Mouse (Mus musculus) left cerebral cortex, postnatal 10 days (tissue): ENCODE results near the gene Hoxa4. TPM values are rescaled to one million over a fixed set of nuclear protein-coding genes. Genes with fewer than 3 reads are reported as not detected.
A peak's percentile ranks its signal among the peaks of the same experiment; 100 is the strongest.

Source experiments
- DNase-seq, 2 experiments: peaks; one replicate each; pipeline ENCODE4 v3.0.0; 2021 to 2022; ENCODE audit warnings: low spot score in 2 of 2, mixed read lengths in 1 of 2; ENCODE audit errors: extremely low spot score in 1 of 2
- intact Hi-C: fragments of 180-260 bp; cut with DNase I; formaldehyde crosslinking; loops from one replicate; pipeline ENCODE4 v1.15.1; 2025
- total RNA-seq, 2 experiments: library from RNA; stranded (reverse); gene quantifications; 2 replicates each; pipeline ENCODE4 v1.2.3; 2021

The Hoxa4 gene
- total RNA-seq, 2 experiments from 2014 or later, result not detected

- DNase-seq, result no peak
- intact Hi-C loops, result no loop called here
Observed at GRCm38 (mm10) chr6:52208072-52208867, 16.7 kb upstream of the Hoxa4 start, which contains the start of gene Hoxa6. Gene Hoxa6, minus strand, starts transcription at chr6:52208722.

- intact Hi-C loops, result no loop called here
- DNase-seq, result no peak
Observed at GRCm38 (mm10) chr6:52207684-52207976, 16.1 kb upstream of the Hoxa4 start.

- DNase-seq, result no peak
- intact Hi-C loops, result no loop called here
Observed at GRCm38 (mm10) chr6:52206882-52207683, 15.5 kb upstream of the Hoxa4 start.

DNA sequence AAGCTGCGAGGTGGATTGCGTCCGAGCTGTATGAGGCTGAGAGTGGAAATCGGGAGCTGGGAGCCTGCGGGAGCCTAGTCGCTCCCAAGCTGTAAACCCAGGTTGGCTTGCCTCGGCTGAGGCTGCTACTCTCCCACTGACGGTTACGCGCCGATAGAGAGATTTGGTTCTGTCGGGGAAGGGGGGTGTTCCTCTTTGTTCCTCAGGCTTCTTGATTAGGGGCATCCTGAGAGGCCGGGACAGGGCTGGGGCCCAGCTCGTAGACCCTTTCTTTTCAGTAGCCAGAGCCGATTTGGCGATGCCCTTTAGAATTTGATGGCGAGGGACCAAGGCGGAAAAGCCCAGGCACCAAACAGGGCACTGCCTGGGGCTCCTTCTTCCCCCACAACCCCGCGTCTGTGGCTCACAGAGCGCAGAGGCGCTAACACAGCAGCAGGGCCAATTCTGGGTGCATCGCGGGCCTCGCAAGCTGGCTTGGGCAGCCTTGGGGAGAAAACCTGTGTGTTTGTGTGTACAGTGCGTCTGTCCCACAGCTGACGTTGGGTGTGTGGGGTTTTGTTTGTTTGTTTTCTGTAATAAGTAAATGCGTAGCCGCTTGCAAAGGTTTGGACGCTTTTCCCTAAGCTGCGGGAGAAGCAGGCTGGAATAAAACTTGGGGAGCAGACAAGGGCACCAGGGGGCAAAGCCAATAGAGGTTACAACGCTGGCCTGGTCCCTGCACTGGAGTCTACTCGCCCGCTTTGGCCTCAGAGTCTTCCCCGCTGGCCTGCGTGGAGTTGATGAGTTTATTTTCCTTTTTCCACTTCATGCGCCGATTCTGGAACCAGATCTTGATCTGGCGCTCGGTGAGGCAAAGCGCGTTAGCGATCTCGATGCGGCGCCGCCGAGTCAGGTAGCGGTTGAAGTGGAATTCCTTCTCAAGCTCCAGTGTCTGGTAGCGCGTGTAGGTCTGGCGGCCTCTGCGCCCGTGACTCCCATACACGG is 14.4 kb upstream of the Hoxa4 start:
- intact Hi-C loops, result no loop called here
- DNase-seq, result no peak

GRCm38 (mm10) chr6:52205221-52205620 is 13.7 kb upstream of the Hoxa4 start:
- intact Hi-C loops, result no loop called here
- DNase-seq, result no peak

DNA sequence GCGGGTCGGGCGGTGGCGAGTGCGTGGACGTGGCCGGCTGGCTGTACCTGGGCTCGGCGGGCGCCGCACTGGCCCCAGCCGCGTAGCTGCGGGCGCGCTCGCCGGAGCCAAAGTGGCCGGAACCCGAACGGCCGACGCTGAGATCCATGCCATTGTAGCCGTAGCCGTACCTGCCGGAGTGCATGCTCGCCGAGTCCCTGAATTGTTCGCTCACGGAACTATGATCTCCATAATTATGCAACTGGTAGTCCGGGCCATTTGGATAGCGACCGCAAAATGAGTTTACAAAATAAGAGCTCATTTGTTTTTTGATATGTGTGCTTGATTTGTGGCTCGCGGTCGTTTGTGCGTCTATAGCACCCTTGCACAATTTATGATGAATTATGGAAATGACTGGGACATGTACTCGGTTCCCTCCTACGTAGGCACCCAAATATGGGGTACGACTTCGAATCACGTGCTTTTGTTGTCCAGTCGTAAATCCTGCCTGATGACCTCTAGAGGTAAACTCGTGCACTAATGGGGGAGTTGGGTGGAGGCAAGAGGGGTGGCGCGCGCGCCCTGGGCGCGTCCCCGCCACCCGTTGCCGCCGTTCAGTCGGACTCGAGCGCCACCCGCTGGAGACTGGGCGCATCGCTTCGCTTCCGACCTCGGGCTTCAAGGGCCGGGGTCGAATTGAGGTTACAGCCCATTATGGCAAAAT is 12.6 kb upstream of the Hoxa4 start, which contains the start of gene Hoxa5:
Gene Hoxa5 (minus strand): TSS at position 538 of the 703 bp plus-strand sequence.
- intact Hi-C loops, result no loop called here
- DNase-seq, result no peak

DNA sequence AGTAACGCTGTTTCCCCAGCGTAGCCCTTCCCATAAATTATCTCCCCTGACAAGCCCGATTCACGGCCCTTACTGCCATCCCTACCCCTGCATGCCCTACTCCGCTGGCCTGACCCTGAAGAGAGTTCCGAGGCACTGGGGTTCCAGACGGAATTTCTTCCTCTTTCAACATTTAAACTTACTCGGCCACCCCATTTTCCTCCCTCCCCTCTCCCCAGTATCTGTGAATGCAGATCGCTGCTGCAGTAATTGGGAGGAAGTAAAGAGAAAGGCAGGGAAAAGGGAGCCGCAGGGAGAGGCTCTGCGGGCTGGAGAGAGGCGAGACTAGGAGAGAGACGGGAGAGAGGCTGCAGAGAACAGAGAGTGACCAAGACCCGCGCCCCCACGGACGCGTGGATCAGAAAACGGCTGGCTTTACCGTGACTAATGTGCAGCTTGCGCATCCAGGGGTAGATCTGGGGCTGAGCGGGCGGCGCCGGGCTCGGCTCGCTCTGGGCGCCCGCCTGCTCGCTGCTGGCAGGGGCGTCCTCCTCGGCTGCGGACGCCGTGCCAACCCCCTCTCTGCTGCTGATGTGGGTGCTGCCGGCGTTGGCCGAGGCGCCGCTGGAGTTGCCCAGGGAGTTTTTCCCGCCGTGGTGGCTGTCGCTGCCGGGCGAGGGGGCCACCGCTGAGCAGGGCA is 12.0 kb upstream of the Hoxa4 start:
- intact Hi-C loops, result no loop called here

GRCm38 (mm10) chr6:52203121-52203370 is 11.5 kb upstream of the Hoxa4 start:
- intact Hi-C loops, result no loop called here
- no peak for DNase-seq

More for the DNA sequence above, 12.0 kb upstream of the Hoxa4 start:
- no peak for DNase-seq

DNA sequence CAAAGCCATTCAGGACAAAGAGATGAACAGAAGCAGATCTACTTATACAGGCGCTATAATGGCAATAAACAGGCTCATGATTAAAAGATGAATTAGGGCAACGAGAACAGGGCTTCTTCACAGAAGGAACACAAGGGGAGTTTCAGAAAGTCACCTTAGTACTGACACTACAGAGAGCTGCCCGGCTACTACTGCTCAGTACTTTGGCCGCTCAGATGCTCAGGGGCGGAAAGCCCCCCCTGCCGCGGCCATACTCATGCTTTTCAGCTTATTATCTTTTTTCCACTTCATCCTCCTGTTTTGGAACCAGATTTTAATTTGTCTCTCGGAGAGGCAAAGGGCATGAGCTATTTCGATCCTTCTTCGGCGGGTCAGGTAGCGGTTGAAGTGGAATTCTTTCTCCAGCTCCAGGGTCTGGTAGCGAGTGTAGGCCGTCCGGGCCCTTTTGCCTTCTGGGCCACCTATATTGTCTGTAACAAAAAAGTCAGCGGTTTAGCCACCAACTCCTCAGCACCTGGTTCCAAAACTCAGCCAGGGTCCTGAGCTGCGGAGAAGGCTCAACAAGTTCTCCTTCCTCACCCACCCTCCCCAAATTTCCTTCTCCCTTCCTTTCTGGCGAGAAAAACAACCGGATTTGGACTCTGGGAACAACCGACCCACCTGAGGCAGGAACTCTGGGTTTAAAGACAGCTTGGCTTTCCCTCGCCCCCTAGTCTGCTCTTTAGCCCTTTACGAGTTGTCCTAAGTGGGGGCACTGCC is 11.0 kb upstream of the Hoxa4 start:
- intact Hi-C loops, result no loop called here
- DNase-seq, result no peak

DNA sequence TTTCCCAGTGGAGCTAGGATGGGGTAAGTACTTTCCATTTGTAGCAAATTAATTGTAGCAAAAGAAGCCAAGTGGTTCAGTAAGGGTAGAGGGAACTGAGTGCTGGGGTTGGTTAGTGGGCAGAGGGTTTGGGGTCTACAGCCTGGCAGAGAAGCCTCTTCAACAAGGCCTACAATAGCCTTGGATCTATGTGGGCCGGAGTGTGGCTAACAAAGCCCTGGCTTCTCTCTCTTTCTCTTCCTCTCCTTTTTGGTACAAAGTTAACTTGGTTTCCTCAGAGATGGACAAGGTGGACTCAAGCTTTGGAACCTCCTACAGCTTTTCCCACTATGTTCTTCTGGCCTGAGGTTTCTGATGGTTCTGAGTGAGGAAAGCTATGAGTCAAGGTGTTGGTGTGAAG is 9.7 kb upstream of the Hoxa4 start:
- no peak for DNase-seq
- intact Hi-C loops, result no loop called here

DNA sequence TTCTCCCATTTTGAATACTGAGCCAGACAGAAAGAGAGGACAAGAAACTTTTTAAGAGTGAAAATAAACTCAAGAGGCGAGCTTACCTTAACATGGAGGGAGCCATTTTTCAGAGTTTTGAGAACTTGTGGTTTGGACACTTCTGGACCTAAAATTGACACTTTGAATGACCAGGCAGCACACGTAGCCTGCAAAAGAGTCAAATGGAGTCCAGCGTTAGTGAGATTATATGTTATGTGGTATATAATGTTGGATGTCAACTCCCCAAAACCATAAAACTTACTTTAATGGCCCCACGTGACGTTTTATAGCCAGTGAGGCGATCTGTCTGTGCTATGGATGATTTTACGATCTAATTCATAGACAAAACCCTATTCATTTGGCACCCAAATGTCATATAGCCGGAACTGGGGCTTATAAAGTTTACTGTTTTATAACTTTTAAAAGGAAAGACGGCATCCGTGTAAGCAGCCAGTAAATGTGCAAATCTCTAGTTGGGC is 9.2 kb upstream of the Hoxa4 start:
- intact Hi-C loops, result no loop called here
- no peak for DNase-seq

GRCm38 (mm10) chr6:52200073-52200750 is 8.7 kb upstream of the Hoxa4 start:
- DNase-seq, result no peak
- intact Hi-C loops, result no loop called here

- intact Hi-C loops, result loop anchor here (5.0 kb wide), 2 partner anchors 195 to 325 kb away; no protein-coding TSS in a partner anchor
- DNase-seq, result peak in 1 of 2 experiments; percentile 22
Observed at GRCm38 (mm10) chr6:52197271-52197670, 5.7 kb upstream of the Hoxa4 start.

GRCm38 (mm10) chr6:52196811-52197210 is 5.3 kb upstream of the Hoxa4 start:
- intact Hi-C loops, result loop anchor here (5.0 kb wide), 2 partner anchors 195 to 325 kb away; no protein-coding TSS in a partner anchor
- no peak for DNase-seq

- no peak for DNase-seq
- intact Hi-C loops, result loop anchor here (5.0 kb wide), 2 partner anchors 192 to 322 kb away; no protein-coding TSS in a partner anchor
Observed at GRCm38 (mm10) chr6:52194690-52195089, 3.1 kb upstream of the Hoxa4 start.

DNA sequence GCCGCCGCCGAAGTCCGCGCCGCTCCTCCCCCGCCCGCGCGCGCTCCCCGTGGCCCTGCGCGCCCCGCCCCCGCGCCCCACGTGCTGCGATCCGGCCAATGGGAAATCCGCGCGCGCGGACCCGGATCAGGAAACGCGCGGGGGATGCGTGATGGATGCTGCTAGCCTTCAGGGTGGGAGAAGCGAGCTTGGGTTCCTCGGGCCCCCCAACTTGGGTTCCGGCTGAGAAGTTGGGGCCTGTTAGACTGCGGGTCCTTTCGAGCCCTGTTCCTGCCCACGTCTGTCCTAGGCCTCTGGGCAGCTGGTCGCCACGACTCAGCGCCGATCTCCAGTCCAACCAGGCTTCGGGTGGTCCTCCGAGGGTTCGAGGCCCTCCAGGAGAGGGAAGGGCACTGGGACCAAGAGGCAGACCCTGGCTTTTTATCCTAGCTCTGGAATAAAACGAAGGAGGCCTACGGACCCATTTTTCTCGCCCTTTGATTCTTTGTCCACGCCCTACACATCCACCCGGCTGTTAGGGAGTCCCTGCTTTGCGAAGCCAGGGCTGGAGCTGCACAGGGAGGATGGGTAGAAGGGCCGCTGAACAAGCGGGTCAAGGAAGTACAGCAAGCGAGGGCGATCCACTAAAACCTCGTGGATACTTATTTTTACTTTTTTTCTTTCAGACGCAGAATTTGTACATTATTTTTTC is 452 bp upstream of the Hoxa4 start:
- peak in 1 of 2 experiments; percentile 66 for DNase-seq
- intact Hi-C loops, result no loop called here
